Mouse (Mus musculus): Measurements from ENCODE around the gene Bap1. TPM values are rescaled to one million over a fixed set of nuclear protein-coding genes. Genes with fewer than 3 reads are reported as not detected.

Gene Bap1
- total and polyA plus RNA-seq, 2 experiments from 2014 or later: 104 to 136 TPM

DNA sequence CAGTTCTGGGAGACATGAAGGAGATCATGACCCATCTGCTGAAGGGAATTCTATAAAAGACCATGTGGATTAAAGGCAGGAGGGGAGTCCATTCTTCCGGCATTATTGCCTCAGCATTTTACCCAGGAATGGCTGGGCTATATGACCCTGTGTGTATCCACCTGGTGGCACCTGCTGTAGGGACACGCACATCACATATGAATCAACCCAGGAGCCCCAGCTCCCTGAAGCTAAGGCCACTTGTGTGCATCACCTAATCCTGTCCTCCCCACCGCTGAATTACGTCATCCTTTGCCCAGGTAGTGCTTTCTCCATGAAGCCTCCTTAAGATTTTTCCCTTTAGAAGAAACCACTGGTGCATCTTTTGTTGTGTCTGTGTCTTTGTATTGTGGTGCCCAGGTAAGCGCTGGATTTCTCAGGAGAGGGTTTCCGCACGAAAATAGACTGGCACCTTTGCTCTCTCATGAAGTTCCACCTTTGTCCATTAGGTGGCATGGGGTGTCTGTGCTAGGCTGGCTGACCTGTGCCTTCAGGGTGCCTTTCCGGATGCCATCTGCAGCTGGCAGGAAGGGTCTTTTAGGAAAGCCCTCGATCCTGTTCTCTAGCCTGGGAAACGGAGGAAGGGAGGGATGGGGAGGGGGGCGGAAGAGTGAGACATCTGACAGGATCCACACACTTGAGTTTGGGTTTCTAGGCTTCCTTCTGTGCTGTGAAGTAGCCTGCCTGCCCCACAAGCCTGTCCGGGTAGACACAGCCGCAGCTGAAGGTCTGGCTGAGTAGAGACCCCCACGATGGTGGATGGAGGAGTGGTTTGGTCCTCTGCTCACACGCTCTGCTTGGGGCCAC lies 35.9 kb upstream of the Bap1 start:
- Histone ChIP-seq H3K36me3 (ENCODE audit: insufficient read depth, low read length) (no peaks in the 10 kb centered on the region), H3K4me2 (ENCODE audit: low read depth, low read length) (peak overlapping the region; percentile 7; the same call in 1 of the 2 replicates), H3K27me3 (ENCODE audit: insufficient read depth, low read length) (no peaks in the 10 kb centered on the region), H3K9me3 (ENCODE audit: low read length) (no peaks in the 10 kb centered on the region), H3K4me3 (ENCODE audit: low read length) (no peak overlapping the region), H3K4me1 (ENCODE audit: insufficient read depth, low read length) (0 out of 2 replicates have a peak, but pooled peaks cover 3% of the 10 kb centered on the region), H3K9ac (replicated peaks; ENCODE audit: low read length) (0 out of 2 replicates have a peak overlapping the region, but pooled peaks have one; percentile 5), H3K27ac (0 out of 2 replicates have a peak overlapping the region, but pooled peaks have one; percentile 11)
- peak; percentile 88 for DNase-seq (ENCODE audit: low spot score)
- ATAC-seq: peak; percentile 79
- peak; percentile 96 for TF ChIP-seq CTCF (IDR thresholded peaks at IDR 0.05; ENCODE audit: low read depth)
- 38% methylated on average over 15 of the region's 15 CpGs for WGBS

GRCm38 (mm10) chr14:31216846-31217245 lies 34.4 kb upstream of the Bap1 start, which contains the start of gene Nisch:
Gene Nisch, minus strand, starts transcription at chr14:31216946.
- Histone ChIP-seq H3K9ac (replicated peaks; ENCODE audit: low read length) (0 out of 2 replicates have a peak within 1 kb of the TSS, but pooled peaks have one; percentile 24), H3K4me2 (ENCODE audit: low read depth, low read length) (peak within 1 kb of the TSS; percentile 25), H3K9me3 (ENCODE audit: low read length) (no peaks in the 10 kb centered on the region), H3K4me1 (ENCODE audit: insufficient read depth, low read length) (0 out of 2 replicates have a peak, but pooled peaks cover 3% of the 10 kb centered on the region), H3K27ac (0 out of 2 replicates have a peak within 1 kb of the TSS, but pooled peaks have one; percentile 11), H3K36me3 (ENCODE audit: insufficient read depth, low read length) (no peaks in the 10 kb centered on the region), H3K4me3 (ENCODE audit: low read length) (no peak within 1 kb of the TSS), H3K27me3 (ENCODE audit: insufficient read depth, low read length) (no peaks in the 10 kb centered on the region)
- TF ChIP-seq CTCF (IDR thresholded peaks at IDR 0.05; ENCODE audit: low read depth): no peak
- DNase-seq (ENCODE audit: low spot score) (no peak), ATAC-seq (no peak)
- 57% methylated on average over 2 of the region's 2 CpGs for WGBS

GRCm38 (mm10) chr14:31217666-31218065 lies 33.6 kb upstream of the Bap1 start, which contains the start of gene Sema3g:
Gene Sema3g, plus strand, starts transcription at chr14:31217860.
- WGBS: 11% methylated on average over 11 of the region's 11 CpGs
- H3K4me2 ChIP-seq (ENCODE audit: low read depth, low read length): peak within 1 kb of the TSS; percentile 25; the same call in 1 of the 2 replicates
- 0 out of 2 replicates have a peak within 1 kb of the TSS, but pooled peaks have one; percentile 24 for H3K9ac ChIP-seq (replicated peaks; ENCODE audit: low read length)
- peak; percentile 71 for DNase-seq (ENCODE audit: low spot score)
- no peak within 1 kb of the TSS for H3K27ac ChIP-seq
- H3K4me1 ChIP-seq (ENCODE audit: insufficient read depth, low read length): 0 out of 2 replicates have a peak, but pooled peaks cover 3% of the 10 kb centered on the region
- no peak within 1 kb of the TSS for H3K4me3 ChIP-seq (ENCODE audit: low read length)
- no peaks in the 10 kb centered on the region for H3K9me3 ChIP-seq (ENCODE audit: low read length)
- no peaks in the 10 kb centered on the region for H3K27me3 ChIP-seq (ENCODE audit: insufficient read depth, low read length)
- no peaks in the 10 kb centered on the region for H3K36me3 ChIP-seq (ENCODE audit: insufficient read depth, low read length)
- ATAC-seq: peak; percentile 80
- TF ChIP-seq CTCF (IDR thresholded peaks at IDR 0.05; ENCODE audit: low read depth): peak; percentile 82

DNA sequence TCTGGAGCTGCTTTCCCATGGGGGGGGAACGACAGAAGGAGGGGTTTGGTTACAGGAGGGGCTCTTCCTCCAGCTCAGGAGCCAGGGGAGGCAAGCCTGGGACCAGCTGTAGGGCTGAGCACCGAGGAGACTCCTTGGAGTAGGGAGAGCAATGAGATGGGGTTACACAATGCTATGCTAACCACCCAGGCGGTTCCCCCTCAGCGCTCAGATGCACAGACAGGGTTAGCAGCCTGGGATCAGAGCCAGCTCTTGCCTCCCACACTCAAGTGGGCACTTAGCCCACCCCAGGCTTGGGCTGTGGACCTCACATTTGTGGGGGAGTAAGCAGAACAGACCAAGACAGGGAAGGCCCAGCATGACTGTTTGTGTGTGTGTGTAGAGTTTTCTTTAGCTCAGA lies 24.3 kb upstream of the Bap1 start:
- ATAC-seq (peak; percentile 84), DNase-seq (ENCODE audit: low spot score) (peak; percentile 72)
- no peaks in the 10 kb centered on the region for H3K9me3 ChIP-seq (ENCODE audit: low read length)
- H3K36me3 ChIP-seq (ENCODE audit: insufficient read depth, low read length): no peaks in the 10 kb centered on the region
- no peak overlapping the region for H3K9ac ChIP-seq (replicated peaks; ENCODE audit: low read length)
- H3K27ac ChIP-seq: no peak overlapping the region; the same call in 1 of the 2 replicates
- TF ChIP-seq CTCF (IDR thresholded peaks at IDR 0.05; ENCODE audit: low read depth): no peak
- H3K4me2 ChIP-seq (ENCODE audit: low read depth, low read length): no peak overlapping the region
- 0 out of 2 replicates have a peak, but pooled peaks cover 9% of the 10 kb centered on the region for H3K4me1 ChIP-seq (ENCODE audit: insufficient read depth, low read length)
- H3K4me3 ChIP-seq (ENCODE audit: low read length): no peak overlapping the region
- no peaks in the 10 kb centered on the region for H3K27me3 ChIP-seq (ENCODE audit: insufficient read depth, low read length)
- 32% methylated on average over 4 of the region's 4 CpGs for WGBS

- TF ChIP-seq CTCF (IDR thresholded peaks at IDR 0.05; ENCODE audit: low read depth): no peak
- Histone ChIP-seq H3K4me3 (ENCODE audit: low read length) (no peak overlapping the region), H3K9me3 (ENCODE audit: low read length) (no peaks in the 10 kb centered on the region), H3K4me1 (ENCODE audit: insufficient read depth, low read length) (0 out of 2 replicates have a peak, but pooled peaks cover 9% of the 10 kb centered on the region), H3K27me3 (ENCODE audit: insufficient read depth, low read length) (no peaks in the 10 kb centered on the region), H3K4me2 (ENCODE audit: low read depth, low read length) (no peak overlapping the region), H3K27ac (no peak overlapping the region), H3K9ac (replicated peaks; ENCODE audit: low read length) (no peak overlapping the region), H3K36me3 (ENCODE audit: insufficient read depth, low read length) (no peaks in the 10 kb centered on the region)
- WGBS: 75% methylated on average over 6 of the region's 6 CpGs
- no peak for ATAC-seq
- no peak for DNase-seq (ENCODE audit: low spot score)
Observed at GRCm38 (mm10) chr14:31228234-31228633, 23.0 kb upstream of the Bap1 start.

DNA sequence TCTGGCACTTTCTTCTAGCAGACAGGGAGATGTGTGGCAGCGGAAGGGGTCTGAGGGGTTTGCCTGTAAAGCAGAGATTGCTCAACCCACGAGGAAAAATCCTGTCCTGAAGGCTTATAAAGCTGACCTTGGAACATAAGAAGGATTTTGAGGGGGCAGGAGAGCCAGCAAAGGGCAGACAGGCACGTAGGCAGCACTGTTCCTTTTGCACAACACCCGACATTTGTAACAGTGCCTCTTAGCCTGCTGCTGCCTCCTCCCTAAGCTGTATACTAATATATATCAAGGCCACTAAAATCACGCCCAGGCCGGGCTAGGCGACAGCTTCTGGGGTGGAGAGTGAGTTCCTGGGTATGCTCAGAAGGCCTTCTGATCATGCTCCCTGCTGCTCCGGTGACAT lies 20.8 kb upstream of the Bap1 start:
- Histone ChIP-seq H3K4me3 (ENCODE audit: low read length) (no peak overlapping the region), H3K27me3 (ENCODE audit: insufficient read depth, low read length) (no peaks in the 10 kb centered on the region), H3K36me3 (ENCODE audit: insufficient read depth, low read length) (no peaks in the 10 kb centered on the region), H3K4me2 (ENCODE audit: low read depth, low read length) (no peak overlapping the region), H3K9me3 (ENCODE audit: low read length) (no peaks in the 10 kb centered on the region), H3K9ac (replicated peaks; ENCODE audit: low read length) (no peak overlapping the region), H3K27ac (no peak overlapping the region), H3K4me1 (ENCODE audit: insufficient read depth, low read length) (0 out of 2 replicates have a peak, but pooled peaks cover 9% of the 10 kb centered on the region)
- ATAC-seq: no peak
- no peak for TF ChIP-seq CTCF (IDR thresholded peaks at IDR 0.05; ENCODE audit: low read depth)
- no peak for DNase-seq (ENCODE audit: low spot score)
- WGBS: 79% methylated on average over 8 of the region's 8 CpGs

All from hindbrain, postnatal 0 days (tissue).